Mouse (Mus musculus) liver, adult 2 months (tissue): ENCODE measurements at regions not wholly inside any gene's neighbourhood (a gene's known extent, or its start where the extent isn't known, plus 50 kb on each side); places are given as distances from the start of the nearest gene placed in this dataset.

Experiments
- DNase-seq: peaks from one replicate; pipeline ENCODE4 v3.0.0-alpha.2; 2011; ENCODE audit warnings: low read depth, low spot score; ENCODE audit errors: extremely low read depth
- H3K27ac ChIP-seq: fragments of 200-500 bp; replicated peaks from 2 replicates; pipeline ENCODE4 v1.5.1; 2012; ENCODE audit warnings: low read depth, mild to moderate bottlenecking, control low read depth, inconsistent platforms, low read length; ENCODE audit not compliant: insufficient read depth
- H3K27me3 ChIP-seq: fragments of 200-500 bp; 2 replicates; pipeline ENCODE4 v1.6.1; 2012; ENCODE audit warnings: mild to moderate bottlenecking, moderate library complexity, low read length, inconsistent platforms; ENCODE audit not compliant: control insufficient read depth, insufficient read depth
- H3K36me3 ChIP-seq: fragments of 200-500 bp; 2 replicates; pipeline ENCODE4 v1.6.1; 2012; ENCODE audit warnings: low read length, inconsistent platforms; ENCODE audit not compliant: control insufficient read depth, insufficient read depth
- H3K4me1 ChIP-seq: fragments of 200-500 bp; 2 replicates; pipeline ENCODE4 v1.6.1; 2011; ENCODE audit warnings: low read length; ENCODE audit not compliant: control insufficient read depth, insufficient read depth
- H3K4me3 ChIP-seq: fragments of 200-500 bp; 2 replicates; pipeline ENCODE4 v1.5.1; 2011; ENCODE audit warnings: low read depth, mild to moderate bottlenecking, control low read depth, low read length, moderate library complexity; ENCODE audit not compliant: insufficient read depth
- H3K79me2 ChIP-seq: fragments of 200-500 bp; 2 replicates; pipeline ENCODE4 v1.6.1; 2012; ENCODE audit warnings: inconsistent platforms, mild to moderate bottlenecking, low read length, moderate library complexity; ENCODE audit not compliant: control insufficient read depth, insufficient read depth
- H3K9ac ChIP-seq: fragments of 200-500 bp; 2 replicates; pipeline ENCODE4 v1.6.1; 2012; ENCODE audit warnings: low read depth, mild to moderate bottlenecking, control low read depth, inconsistent platforms, low read length
- CTCF ChIP-seq: fragments of 200-500 bp; IDR thresholded peaks from 2 replicates; pipeline ENCODE4 v1.5.1; 2011; ENCODE audit warnings: low read depth, low read length, control low read depth
- POLR2A ChIP-seq: fragments of 200-500 bp; IDR thresholded peaks from 2 replicates; pipeline ENCODE4 v1.6.1; 2011; ENCODE audit warnings: low read length, control low read depth; ENCODE audit not compliant: insufficient read depth; ENCODE audit errors: extremely low read depth
- WGBS: fragments of 180-500 bp; shearing (Covaris S2); methylation state at CpG from one replicate; pipeline ENCODE4 v1.1.7; 2018; 5-methylcytosine and 5-hydroxymethylcytosine counted together

GRCm38 (mm10) chr3:148005831-148006230, 984.5 kb downstream of the Adgrl2 start:
- Histone ChIP-seq H3K4me1 (no peaks in the 10 kb centered on the region), H3K36me3 (no peaks in the 10 kb centered on the region), H3K9ac (no peak overlapping the region), H3K4me3 (no peak overlapping the region), H3K27me3 (no peaks in the 10 kb centered on the region), H3K27ac (no peak overlapping the region), H3K79me2 (no peaks in the 10 kb centered on the region)
- no peak for DNase-seq
- TF ChIP-seq POLR2A (no peak), CTCF (no peak)
- WGBS: 64% methylated on average over 5 of the region's 5 CpGs

GRCm38 (mm10) chr3:148004006-148004405, 986.3 kb downstream of the Adgrl2 start:
- Histone ChIP-seq H3K27me3 (no peaks in the 10 kb centered on the region), H3K79me2 (no peaks in the 10 kb centered on the region), H3K9ac (no peak overlapping the region), H3K27ac (no peak overlapping the region), H3K4me3 (no peak overlapping the region), H3K36me3 (no peaks in the 10 kb centered on the region), H3K4me1 (no peaks in the 10 kb centered on the region)
- peak; percentile 11 for DNase-seq
- TF ChIP-seq POLR2A (no peak), CTCF (peak; percentile 30; the same call in 1 of the 2 replicates)
- WGBS: 53% methylated on average over 3 of the region's 3 CpGs

- Histone ChIP-seq H3K79me2 (no peaks in the 10 kb centered on the region), H3K27ac (no peak overlapping the region), H3K36me3 (no peaks in the 10 kb centered on the region), H3K27me3 (0 out of 2 replicates have a peak, but pooled peaks cover 3% of the 10 kb centered on the region), H3K9ac (no peak overlapping the region), H3K4me3 (no peak overlapping the region), H3K4me1 (no peaks in the 10 kb centered on the region)
- WGBS: 64% methylated on average over 15 of the region's 15 CpGs
- TF ChIP-seq POLR2A (no peak), CTCF (no peak)
- DNase-seq: no peak
Measured at GRCm38 (mm10) chr3:147999330-147999953, 990.9 kb downstream of the Adgrl2 start.

- WGBS: 86% methylated on average over 9 of the region's 9 CpGs
- Histone ChIP-seq H3K27me3 (0 out of 2 replicates have a peak, but pooled peaks cover 3% of the 10 kb centered on the region), H3K27ac (no peak overlapping the region), H3K79me2 (no peaks in the 10 kb centered on the region), H3K36me3 (no peaks in the 10 kb centered on the region), H3K9ac (no peak overlapping the region), H3K4me1 (no peaks in the 10 kb centered on the region), H3K4me3 (no peak overlapping the region)
- TF ChIP-seq CTCF: no peak
- no peak for TF ChIP-seq POLR2A
- no peak for DNase-seq
Measured at GRCm38 (mm10) chr3:147991738-147992137, 998.6 kb downstream of the Adgrl2 start.

- WGBS: 58% methylated on average over 10 of the region's 10 CpGs
Measured at GRCm38 (mm10) chr3:147990831-147991230, 999.5 kb downstream of the Adgrl2 start.

GRCm38 (mm10) chr3:147982831-147983230, 1007.5 kb downstream of the Adgrl2 start:
- Histone ChIP-seq H3K79me2 (no peaks in the 10 kb centered on the region), H3K4me1 (no peaks in the 10 kb centered on the region), H3K36me3 (no peaks in the 10 kb centered on the region), H3K27ac (no peak overlapping the region), H3K9ac (no peak overlapping the region), H3K4me3 (no peak overlapping the region), H3K27me3 (0 out of 2 replicates have a peak, but pooled peaks cover 2% of the 10 kb centered on the region)
- TF ChIP-seq CTCF (no peak), POLR2A (no peak)
- no peak for DNase-seq
- 91% methylated on average over 5 of the region's 5 CpGs for WGBS

More at GRCm38 (mm10) chr3:147990831-147991230, 999.5 kb downstream of the Adgrl2 start:
- H3K27me3 ChIP-seq: 0 out of 2 replicates have a peak, but pooled peaks cover 3% of the 10 kb centered on the region
- H3K36me3 ChIP-seq: no peaks in the 10 kb centered on the region
- no peak overlapping the region for H3K27ac ChIP-seq
- H3K79me2 ChIP-seq: no peaks in the 10 kb centered on the region
- no peak overlapping the region for H3K4me3 ChIP-seq
- no peak overlapping the region for H3K9ac ChIP-seq
- TF ChIP-seq CTCF (no peak), POLR2A (no peak)
- DNase-seq: no peak
- H3K4me1 ChIP-seq: no peaks in the 10 kb centered on the region
